Mouse (Mus musculus) kidney, embryonic 15.5 days (tissue): ENCODE results near the gene Rras2. TPM values are rescaled to one million over a fixed set of nuclear protein-coding genes. Genes with fewer than 3 reads are reported as not detected.
A peak's percentile ranks its signal among the peaks of the same experiment; 100 is the strongest.

Experiments
- ATAC-seq: fragments of 200-750 bp; cut with Nextera tagmentation; replicated peaks from 2 replicates; pipeline ENCODE4 v1.8.0; 2017; ENCODE audit warnings: moderate TSS enrichment; ENCODE audit not compliant: low FRiP score
- H3K27ac ChIP-seq: fragments of 300-500 bp; sonication (generic); 2 replicates; pipeline ENCODE4 v1.5.1; 2015; ENCODE audit warnings: mild to moderate bottlenecking, inconsistent platforms
- H3K27me3 ChIP-seq: fragments of 300-500 bp; sonication (generic); 2 replicates; pipeline ENCODE4 v1.6.1; 2015; ENCODE audit warnings: inconsistent platforms
- H3K36me3 ChIP-seq: fragments of 300-500 bp; sonication (generic); 2 replicates; pipeline ENCODE4 v1.6.1; 2015; ENCODE audit warnings: inconsistent platforms
- H3K4me1 ChIP-seq: fragments of 300-500 bp; sonication (generic); 2 replicates; pipeline ENCODE4 v1.6.1; 2015; ENCODE audit warnings: inconsistent platforms
- H3K4me2 ChIP-seq: fragments of 300-500 bp; sonication (generic); 2 replicates; pipeline ENCODE4 v1.6.1; 2015; ENCODE audit warnings: moderate library complexity, mild to moderate bottlenecking, inconsistent platforms
- H3K4me3 ChIP-seq: fragments of 300-500 bp; sonication (generic); replicated peaks from 2 replicates; pipeline ENCODE4 v1.5.1; 2015; ENCODE audit warnings: mild to moderate bottlenecking, inconsistent platforms
- H3K9ac ChIP-seq: fragments of 300-500 bp; sonication (generic); 2 replicates; pipeline ENCODE4 v1.6.1; 2015; ENCODE audit warnings: mild to moderate bottlenecking, inconsistent platforms
- H3K9me3 ChIP-seq: fragments of 300-500 bp; sonication (generic); replicated peaks from 2 replicates; pipeline ENCODE4 v1.6.1; 2016; ENCODE audit warnings: inconsistent platforms
- WGBS: fragments of 180-500 bp; shearing (Covaris S2); methylation state at CpG from one replicate; pipeline ENCODE4 v1.1.7; 2015; ENCODE audit warnings: mixed read lengths; 5-methylcytosine and 5-hydroxymethylcytosine counted together
- polyA plus RNA-seq: library from polyadenylated mRNA; unstranded; fragments of >200 nt; fragmentation: Nextera tagmentation; extraction: Ambion mirVana; gene quantifications from 2 replicates; pipeline ENCODE4 v1.2.1, GENCODE M21; 2015

The Rras2 gene
- polyA plus RNA-seq, 1 experiment from 2014 or later: 36.0 TPM

- Histone ChIP-seq H3K27ac (no peak overlapping the region), H3K9ac (no peak overlapping the region), H3K4me3 (no peak overlapping the region), H3K4me1 (peaks cover 48% of the 10 kb centered on the region), H3K27me3 (no peaks in the 10 kb centered on the region), H3K9me3 (no peaks in the 10 kb centered on the region), H3K36me3 (no peaks in the 10 kb centered on the region), H3K4me2 (no peak overlapping the region)
- WGBS: 81% methylated on average over 8 of the region's 8 CpGs
- ATAC-seq: no peak
Measured at GRCm38 (mm10) chr7:114105886-114106285, 11.7 kb downstream of the Rras2 start.

DNA sequence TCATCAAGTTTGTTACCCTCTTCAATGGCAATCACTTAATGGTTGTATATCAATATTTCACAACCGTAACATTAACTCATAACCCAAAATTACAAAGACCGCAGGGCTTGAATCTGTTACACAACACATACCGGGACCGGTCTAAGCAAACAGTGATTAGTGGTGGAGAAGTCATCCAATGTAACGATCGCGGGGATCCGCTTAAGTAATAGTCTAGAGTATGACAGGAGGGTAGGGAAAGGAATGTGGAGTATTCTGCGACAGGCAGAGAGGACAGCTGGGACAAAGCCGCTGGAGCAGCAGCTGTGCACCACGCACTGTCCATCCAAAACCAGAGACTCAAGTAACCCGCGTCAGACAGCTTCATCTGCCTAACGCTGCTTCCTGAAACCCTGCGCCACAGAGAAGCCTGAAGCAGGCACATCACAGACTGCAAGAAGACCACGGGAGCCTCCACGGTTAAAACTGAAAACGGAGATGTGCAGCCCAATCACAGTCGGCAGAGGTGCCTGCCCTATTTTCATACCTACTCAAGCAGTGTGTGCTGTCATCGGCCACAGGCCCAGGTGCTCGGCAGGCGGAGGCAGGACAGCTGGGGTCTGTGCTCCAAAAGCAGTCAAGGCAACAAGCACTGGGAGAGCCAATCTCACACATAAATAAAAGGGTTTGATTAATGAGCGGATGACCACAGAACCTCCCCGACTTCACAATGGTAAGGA, 13.8 kb downstream of the Rras2 start:
- WGBS: 67% methylated on average over 24 of the region's 24 CpGs
- Histone ChIP-seq H3K9me3 (no peaks in the 10 kb centered on the region), H3K27ac (peak overlapping the region; percentile 32; the same call in 1 of the 2 replicates), H3K4me1 (peaks cover 45% of the 10 kb centered on the region), H3K36me3 (no peaks in the 10 kb centered on the region), H3K9ac (no peak overlapping the region), H3K4me3 (no peak overlapping the region), H3K4me2 (peak overlapping the region; percentile 19; the same call in 1 of the 2 replicates), H3K27me3 (no peaks in the 10 kb centered on the region)
- ATAC-seq: 0 out of 2 replicates have a peak, but pooled peaks have one; percentile 43

DNA sequence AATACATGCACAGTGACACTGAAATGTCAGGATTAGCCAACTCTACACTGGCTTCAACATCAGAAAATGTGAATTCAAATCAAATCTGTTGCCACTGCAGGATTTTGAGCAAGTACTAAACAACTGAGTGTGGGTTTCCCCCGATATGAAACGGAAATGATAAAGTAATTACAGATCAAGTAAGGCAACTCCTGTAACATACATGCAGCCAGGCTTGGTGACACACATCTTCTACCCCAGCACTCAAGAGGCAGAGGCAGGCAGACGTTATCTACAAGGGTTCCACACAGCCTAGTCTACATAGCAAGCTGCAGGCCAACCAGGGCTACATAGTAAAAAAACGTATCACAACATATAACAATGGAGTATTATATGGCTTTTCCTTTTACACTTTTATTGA, 14.4 kb downstream of the Rras2 start:
- WGBS: 82% methylated on average over 4 of the region's 4 CpGs
- H3K4me3 ChIP-seq: no peak overlapping the region
- no peak for ATAC-seq
- H3K36me3 ChIP-seq: no peaks in the 10 kb centered on the region
- peaks cover 45% of the 10 kb centered on the region for H3K4me1 ChIP-seq
- no peaks in the 10 kb centered on the region for H3K9me3 ChIP-seq
- no peaks in the 10 kb centered on the region for H3K27me3 ChIP-seq
- no peak overlapping the region for H3K27ac ChIP-seq
- no peak overlapping the region for H3K4me2 ChIP-seq
- no peak overlapping the region for H3K9ac ChIP-seq

DNA sequence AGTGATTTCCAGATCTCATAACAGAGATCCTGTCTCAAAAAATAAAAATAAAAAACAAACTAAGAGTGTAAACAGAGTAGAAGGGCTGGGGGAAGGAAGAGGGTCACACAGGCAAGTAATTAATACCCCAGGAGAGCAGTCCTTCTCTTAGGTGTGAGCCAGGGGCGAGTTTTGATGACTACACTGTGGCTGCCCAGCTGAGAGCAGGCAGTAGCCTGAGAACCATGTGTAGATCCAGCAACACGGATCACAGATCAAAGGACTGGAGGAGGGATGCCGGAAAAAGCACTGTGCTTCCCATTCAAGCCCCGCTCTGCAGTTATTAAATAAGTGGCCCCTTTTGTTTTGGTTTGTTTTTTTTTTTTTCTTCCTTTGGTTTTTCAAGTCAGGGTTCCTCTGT, 15.0 kb downstream of the Rras2 start:
- H3K36me3 ChIP-seq: no peaks in the 10 kb centered on the region
- peaks cover 45% of the 10 kb centered on the region for H3K4me1 ChIP-seq
- H3K9ac ChIP-seq: no peak overlapping the region
- H3K4me2 ChIP-seq: no peak overlapping the region
- WGBS: 23% methylated on average over 4 of the region's 4 CpGs
- no peak overlapping the region for H3K4me3 ChIP-seq
- peak; percentile 68; the same call in 1 of the 2 replicates for ATAC-seq
- H3K27me3 ChIP-seq: no peaks in the 10 kb centered on the region
- H3K27ac ChIP-seq: 0 out of 2 replicates have a peak overlapping the region, but pooled peaks have one; percentile 18
- no peaks in the 10 kb centered on the region for H3K9me3 ChIP-seq

GRCm38 (mm10) chr7:114101412-114101811, 16.2 kb downstream of the Rras2 start:
- ATAC-seq: no peak
- no peaks in the 10 kb centered on the region for H3K27me3 ChIP-seq
- H3K36me3 ChIP-seq: no peaks in the 10 kb centered on the region
- no peak overlapping the region for H3K27ac ChIP-seq
- H3K9me3 ChIP-seq: no peaks in the 10 kb centered on the region
- peaks cover 45% of the 10 kb centered on the region for H3K4me1 ChIP-seq
- no peak overlapping the region for H3K4me3 ChIP-seq
- no peak overlapping the region for H3K4me2 ChIP-seq
- no peak overlapping the region for H3K9ac ChIP-seq
- WGBS: 37% methylated on average over 3 of the region's 3 CpGs

- Histone ChIP-seq H3K36me3 (no peaks in the 10 kb centered on the region), H3K4me1 (peaks cover 28% of the 10 kb centered on the region), H3K27ac (no peak overlapping the region), H3K4me2 (no peak overlapping the region), H3K9me3 (no peaks in the 10 kb centered on the region), H3K9ac (no peak overlapping the region), H3K27me3 (no peaks in the 10 kb centered on the region), H3K4me3 (no peak overlapping the region)
- ATAC-seq: no peak
- 58% methylated on average over 8 of the region's 8 CpGs for WGBS
Measured at GRCm38 (mm10) chr7:114093548-114094174, 23.9 kb downstream of the Rras2 start.

GRCm38 (mm10) chr7:114090892-114091545, 26.6 kb downstream of the Rras2 start:
- no peaks in the 10 kb centered on the region for H3K27me3 ChIP-seq
- 67% methylated on average over 10 of the region's 10 CpGs for WGBS
- no peaks in the 10 kb centered on the region for H3K9me3 ChIP-seq
- H3K27ac ChIP-seq: no peak overlapping the region
- H3K4me3 ChIP-seq: no peak overlapping the region
- H3K9ac ChIP-seq: no peak overlapping the region
- no peak for ATAC-seq
- no peak overlapping the region for H3K4me2 ChIP-seq
- no peaks in the 10 kb centered on the region for H3K36me3 ChIP-seq
- H3K4me1 ChIP-seq: peaks cover 55% of the 10 kb centered on the region

GRCm38 (mm10) chr7:114090231-114090630, 27.4 kb downstream of the Rras2 start:
- WGBS: 87% methylated on average over 3 of the region's 3 CpGs
- no peak overlapping the region for H3K27ac ChIP-seq
- H3K4me3 ChIP-seq: no peak overlapping the region
- peaks cover 61% of the 10 kb centered on the region for H3K4me1 ChIP-seq
- ATAC-seq: no peak
- H3K36me3 ChIP-seq: no peaks in the 10 kb centered on the region
- H3K4me2 ChIP-seq: no peak overlapping the region
- no peaks in the 10 kb centered on the region for H3K27me3 ChIP-seq
- no peaks in the 10 kb centered on the region for H3K9me3 ChIP-seq
- H3K9ac ChIP-seq: no peak overlapping the region

- 62% methylated on average over 5 of the region's 5 CpGs for WGBS
- no peaks in the 10 kb centered on the region for H3K27me3 ChIP-seq
- no peak overlapping the region for H3K27ac ChIP-seq
- no peak overlapping the region for H3K4me2 ChIP-seq
- no peaks in the 10 kb centered on the region for H3K9me3 ChIP-seq
- no peaks in the 10 kb centered on the region for H3K36me3 ChIP-seq
- H3K9ac ChIP-seq: no peak overlapping the region
- peaks cover 56% of the 10 kb centered on the region for H3K4me1 ChIP-seq
- ATAC-seq: no peak
- H3K4me3 ChIP-seq: no peak overlapping the region
Measured at GRCm38 (mm10) chr7:114088918-114089317, 28.7 kb downstream of the Rras2 start.

DNA sequence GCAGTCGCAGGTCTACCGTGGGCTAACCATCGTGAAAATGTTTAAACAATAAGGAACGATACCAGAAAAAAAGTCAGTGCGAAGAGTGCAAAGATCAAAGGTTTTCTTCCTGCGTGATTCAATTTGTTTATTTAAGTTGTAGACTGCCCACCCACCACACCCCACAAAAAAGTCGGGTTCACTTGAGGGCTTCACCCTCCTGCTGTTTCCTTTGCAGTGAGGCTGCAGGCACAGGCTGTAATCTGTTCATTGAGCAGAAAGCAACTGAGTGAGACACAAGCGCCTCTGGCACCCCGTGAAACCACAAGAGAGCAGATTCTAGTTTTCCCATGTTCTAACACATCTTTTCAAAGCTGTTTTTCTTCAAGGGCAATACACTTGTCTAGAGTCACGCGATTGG, 29.6 kb downstream of the Rras2 start:
- no peaks in the 10 kb centered on the region for H3K36me3 ChIP-seq
- peaks cover 52% of the 10 kb centered on the region for H3K4me1 ChIP-seq
- ATAC-seq: no peak
- no peaks in the 10 kb centered on the region for H3K9me3 ChIP-seq
- WGBS: 12% methylated on average over 11 of the region's 11 CpGs
- H3K27me3 ChIP-seq: no peaks in the 10 kb centered on the region
- H3K4me2 ChIP-seq: 0 out of 2 replicates have a peak overlapping the region, but pooled peaks have one; percentile 7
- no peak overlapping the region for H3K9ac ChIP-seq
- H3K4me3 ChIP-seq: no peak overlapping the region
- no peak overlapping the region for H3K27ac ChIP-seq

GRCm38 (mm10) chr7:114087341-114087740, 30.2 kb downstream of the Rras2 start:
- no peak overlapping the region for H3K4me3 ChIP-seq
- no peak overlapping the region for H3K4me2 ChIP-seq
- H3K36me3 ChIP-seq: no peaks in the 10 kb centered on the region
- 31% methylated on average over 6 of the region's 6 CpGs for WGBS
- H3K9me3 ChIP-seq: no peaks in the 10 kb centered on the region
- no peaks in the 10 kb centered on the region for H3K27me3 ChIP-seq
- no peak for ATAC-seq
- no peak overlapping the region for H3K27ac ChIP-seq
- H3K9ac ChIP-seq: no peak overlapping the region
- H3K4me1 ChIP-seq: peaks cover 55% of the 10 kb centered on the region

DNA sequence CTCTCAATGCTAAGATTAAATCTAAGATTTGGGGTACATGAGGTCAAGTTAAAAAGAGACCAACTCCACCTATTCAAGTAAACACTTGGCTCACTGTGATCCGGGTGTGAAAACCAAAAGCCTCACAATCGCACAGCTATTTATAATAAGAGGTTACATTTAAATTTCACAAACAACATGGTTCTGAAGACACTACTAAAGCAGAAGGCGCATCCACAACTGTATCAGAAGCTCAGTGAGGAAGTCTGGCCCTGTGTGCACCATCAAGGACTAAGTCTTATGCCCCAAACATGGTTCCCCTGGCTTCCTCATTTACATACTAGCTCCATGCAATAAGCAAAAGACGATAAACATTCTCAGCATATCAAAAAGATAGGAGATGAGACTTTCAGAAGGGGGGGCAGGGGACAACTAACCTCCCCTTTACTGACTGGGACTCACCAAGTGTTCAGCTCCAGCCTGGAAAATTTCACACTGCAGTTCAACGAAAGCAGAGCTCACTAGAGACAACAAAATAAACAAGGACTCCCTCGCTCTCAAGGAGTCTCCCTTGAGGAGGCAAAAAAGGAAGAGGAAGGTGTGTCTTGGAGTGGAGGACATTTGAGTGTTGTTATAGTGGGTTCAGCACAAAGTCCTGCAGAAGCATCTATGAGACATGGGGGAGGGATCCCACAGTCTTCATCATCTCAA, 31.4 kb downstream of the Rras2 start:
- no peak overlapping the region for H3K9ac ChIP-seq
- H3K4me2 ChIP-seq: no peak overlapping the region
- no peaks in the 10 kb centered on the region for H3K9me3 ChIP-seq
- no peaks in the 10 kb centered on the region for H3K36me3 ChIP-seq
- peak; percentile 41; the same call in 1 of the 2 replicates for ATAC-seq
- H3K4me1 ChIP-seq: peaks cover 55% of the 10 kb centered on the region
- no peak overlapping the region for H3K27ac ChIP-seq
- H3K27me3 ChIP-seq: no peaks in the 10 kb centered on the region
- WGBS: 52% methylated on average over 6 of the region's 6 CpGs
- no peak overlapping the region for H3K4me3 ChIP-seq
